Mouse (Mus musculus): ENCODE results near the gene Tradd. TPM values are rescaled to one million over a fixed set of nuclear protein-coding genes. Genes with fewer than 3 reads are reported as not detected.

Tradd gene
- polyA plus RNA-seq, 1 experiment from 2014 or later: 11.3 TPM

DNA sequence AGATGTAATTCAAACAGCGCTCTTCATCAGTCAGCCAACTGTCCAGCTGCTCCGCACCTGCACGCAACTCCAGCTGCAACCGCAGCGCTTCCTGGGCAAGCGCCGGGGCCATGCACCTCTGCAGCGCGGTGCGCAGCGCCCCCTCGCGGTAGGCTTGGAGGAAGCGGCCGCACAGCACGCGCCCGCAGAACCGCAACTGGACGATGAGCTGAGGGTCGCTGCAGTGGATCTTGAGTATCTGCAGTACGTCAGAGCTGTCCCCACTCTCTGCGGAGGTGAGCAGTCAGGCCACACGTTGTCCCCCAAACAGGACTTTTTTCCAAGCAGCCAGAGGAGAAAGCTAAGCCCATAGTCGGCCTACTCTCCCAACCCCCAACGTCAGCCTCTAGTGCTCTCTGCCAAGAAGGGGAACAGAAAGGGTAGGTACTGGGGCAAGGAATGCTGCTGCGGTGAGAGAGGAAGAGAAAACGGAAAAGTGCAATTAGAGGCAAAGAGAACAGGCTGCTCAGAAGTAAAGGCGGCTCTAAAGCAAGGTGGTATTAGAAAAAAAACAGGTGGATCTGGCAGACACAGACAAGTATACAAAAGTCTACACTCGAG, 4.6 kb downstream of the Tradd start:
- ATAC-seq (ENCODE audit: low FRiP score) (peak; percentile 62), DNase-seq (ENCODE audit: low spot score, missing footprints) (peak; percentile 98)
- no peaks in the 10 kb centered on the region; the same call in 1 of the 2 replicates for H3K9me3 ChIP-seq (ENCODE audit: control insufficient read depth, low read length)
- peak overlapping the region; percentile 67 for H3K4me2 ChIP-seq
- H3K27ac ChIP-seq (ENCODE audit: low read depth, low read length): no peak overlapping the region
- peak overlapping the region; percentile 38 for H3K4me3 ChIP-seq (ENCODE audit: low read depth, low read length)
- no peaks in the 10 kb centered on the region for H3K36me3 ChIP-seq (ENCODE audit: control insufficient read depth, insufficient read depth, low read length)
- H3K4me1 ChIP-seq (ENCODE audit: control insufficient read depth, insufficient read depth, low read length): peaks cover 17% of the 10 kb centered on the region
- WGBS: 4% methylated on average over 30 of the region's 30 CpGs
- H3K27me3 ChIP-seq (ENCODE audit: control insufficient read depth, insufficient read depth, low read length): peaks cover 74% of the 10 kb centered on the region
- peak overlapping the region; percentile 24; the same call in 1 of the 2 replicates for H3K9ac ChIP-seq (ENCODE audit: low read length)

- H3K4me2 ChIP-seq: peak overlapping the region; percentile 67
- no peaks in the 10 kb centered on the region; the same call in 1 of the 2 replicates for H3K9me3 ChIP-seq (ENCODE audit: control insufficient read depth, low read length)
- WGBS: 2% methylated on average over 55 of the region's 55 CpGs
- H3K36me3 ChIP-seq (ENCODE audit: control insufficient read depth, insufficient read depth, low read length): no peaks in the 10 kb centered on the region
- peak; percentile 54 for ATAC-seq (ENCODE audit: low FRiP score)
- peak; percentile 96 for DNase-seq (ENCODE audit: low spot score, missing footprints)
- peaks cover 20% of the 10 kb centered on the region for H3K4me1 ChIP-seq (ENCODE audit: control insufficient read depth, insufficient read depth, low read length)
- H3K27ac ChIP-seq (ENCODE audit: low read depth, low read length): no peak overlapping the region
- peaks cover 67% of the 10 kb centered on the region for H3K27me3 ChIP-seq (ENCODE audit: control insufficient read depth, insufficient read depth, low read length)
- peak overlapping the region; percentile 24; the same call in 1 of the 2 replicates for H3K9ac ChIP-seq (ENCODE audit: low read length)
- peak overlapping the region; percentile 38 for H3K4me3 ChIP-seq (ENCODE audit: low read depth, low read length)
Measured at GRCm38 (mm10) chr8:105258911-105259720, 5.3 kb downstream of the Tradd start.

DNA sequence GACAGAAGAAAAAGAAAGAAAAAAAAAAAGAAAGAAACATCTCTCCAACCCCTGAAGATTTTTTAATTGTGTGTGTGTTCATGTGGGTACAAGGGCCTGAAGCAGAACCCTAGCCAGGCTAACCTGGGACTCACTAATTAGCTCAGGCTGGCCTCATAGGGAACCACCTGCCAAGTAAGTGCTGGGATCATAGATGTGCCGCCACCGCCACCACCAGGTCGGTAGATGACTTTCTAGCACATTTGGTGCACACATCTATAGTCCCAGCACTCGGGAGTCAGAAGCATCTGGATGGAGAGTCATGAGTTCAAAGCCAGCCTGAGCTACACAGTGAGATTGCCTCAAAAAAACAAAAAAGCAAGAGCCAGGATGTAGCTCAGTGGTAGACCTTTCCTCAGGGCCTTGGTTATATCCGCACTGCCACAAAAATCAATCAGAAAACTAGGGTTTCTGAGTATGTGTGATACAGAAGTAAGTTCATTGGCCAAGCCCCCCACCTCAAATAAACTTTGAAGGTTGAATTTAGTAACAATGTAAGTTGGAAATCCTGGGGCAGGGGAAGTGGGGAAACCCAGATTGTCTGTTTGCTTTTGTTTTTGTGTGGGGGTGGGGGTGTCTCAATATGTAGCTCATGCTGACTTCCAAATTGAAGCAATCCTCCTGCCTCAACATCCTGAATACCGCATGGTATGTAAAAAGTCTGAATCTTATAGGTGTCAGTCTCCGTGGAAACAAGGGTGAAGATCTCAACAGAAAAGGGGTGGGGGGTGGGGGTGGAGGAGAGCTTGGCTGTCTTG, 6.9 kb downstream of the Tradd start:
- Histone ChIP-seq H3K4me1 (ENCODE audit: control insufficient read depth, insufficient read depth, low read length) (peaks cover 20% of the 10 kb centered on the region), H3K9me3 (ENCODE audit: control insufficient read depth, low read length) (no peaks in the 10 kb centered on the region), H3K9ac (ENCODE audit: low read length) (no peak overlapping the region), H3K4me2 (no peak overlapping the region), H3K27me3 (ENCODE audit: control insufficient read depth, insufficient read depth, low read length) (peaks cover 54% of the 10 kb centered on the region), H3K27ac (ENCODE audit: low read depth, low read length) (no peak overlapping the region), H3K4me3 (ENCODE audit: low read depth, low read length) (no peak overlapping the region), H3K36me3 (ENCODE audit: control insufficient read depth, insufficient read depth, low read length) (no peaks in the 10 kb centered on the region)
- DNase-seq (ENCODE audit: low spot score, missing footprints) (peak; percentile 57), ATAC-seq (ENCODE audit: low FRiP score) (no peak)
- WGBS: 61% methylated on average over 7 of the region's 7 CpGs

DNA sequence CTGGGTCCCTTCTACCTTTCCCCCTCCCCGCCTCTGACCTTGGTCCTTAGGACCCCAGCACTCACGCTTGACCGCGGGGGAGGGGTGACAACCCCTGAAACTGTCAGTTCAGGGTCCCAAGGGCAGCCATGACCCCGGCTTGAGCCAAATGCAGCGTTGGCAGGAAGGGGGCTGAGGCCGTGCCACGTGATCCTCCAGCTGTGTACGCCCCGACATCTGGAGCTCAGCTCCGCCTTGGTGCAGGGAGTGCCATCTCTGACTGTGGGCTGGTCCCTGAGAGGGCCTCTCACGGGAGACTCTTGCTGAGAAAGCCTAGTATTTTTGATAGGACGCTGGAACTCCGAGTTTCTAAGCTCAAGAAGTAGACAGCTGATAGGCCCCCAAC, 9.5 kb downstream of the Tradd start, which contains the start of gene B3gnt9:
Gene B3gnt9 (minus strand): TSS at position 188 of the 385 bp plus-strand sequence.
- no peaks in the 10 kb centered on the region for H3K9me3 ChIP-seq (ENCODE audit: control insufficient read depth, low read length)
- H3K36me3 ChIP-seq (ENCODE audit: control insufficient read depth, insufficient read depth, low read length): peaks cover 9% of the 10 kb centered on the region; the same call in 1 of the 2 replicates
- peak; percentile 28 for ATAC-seq (ENCODE audit: low FRiP score)
- 2% methylated on average over 14 of the region's 14 CpGs for WGBS
- DNase-seq (ENCODE audit: low spot score, missing footprints): peak; percentile 92
- H3K4me2 ChIP-seq: peak within 1 kb of the TSS; percentile 97
- peak within 1 kb of the TSS; percentile 65 for H3K9ac ChIP-seq (ENCODE audit: low read length)
- peaks cover 39% of the 10 kb centered on the region for H3K27me3 ChIP-seq (ENCODE audit: control insufficient read depth, insufficient read depth, low read length)
- no peak within 1 kb of the TSS for H3K27ac ChIP-seq (ENCODE audit: low read depth, low read length)
- H3K4me3 ChIP-seq (ENCODE audit: low read depth, low read length): peak within 1 kb of the TSS; percentile 51
- H3K4me1 ChIP-seq (ENCODE audit: control insufficient read depth, insufficient read depth, low read length): peaks cover 20% of the 10 kb centered on the region

DNA sequence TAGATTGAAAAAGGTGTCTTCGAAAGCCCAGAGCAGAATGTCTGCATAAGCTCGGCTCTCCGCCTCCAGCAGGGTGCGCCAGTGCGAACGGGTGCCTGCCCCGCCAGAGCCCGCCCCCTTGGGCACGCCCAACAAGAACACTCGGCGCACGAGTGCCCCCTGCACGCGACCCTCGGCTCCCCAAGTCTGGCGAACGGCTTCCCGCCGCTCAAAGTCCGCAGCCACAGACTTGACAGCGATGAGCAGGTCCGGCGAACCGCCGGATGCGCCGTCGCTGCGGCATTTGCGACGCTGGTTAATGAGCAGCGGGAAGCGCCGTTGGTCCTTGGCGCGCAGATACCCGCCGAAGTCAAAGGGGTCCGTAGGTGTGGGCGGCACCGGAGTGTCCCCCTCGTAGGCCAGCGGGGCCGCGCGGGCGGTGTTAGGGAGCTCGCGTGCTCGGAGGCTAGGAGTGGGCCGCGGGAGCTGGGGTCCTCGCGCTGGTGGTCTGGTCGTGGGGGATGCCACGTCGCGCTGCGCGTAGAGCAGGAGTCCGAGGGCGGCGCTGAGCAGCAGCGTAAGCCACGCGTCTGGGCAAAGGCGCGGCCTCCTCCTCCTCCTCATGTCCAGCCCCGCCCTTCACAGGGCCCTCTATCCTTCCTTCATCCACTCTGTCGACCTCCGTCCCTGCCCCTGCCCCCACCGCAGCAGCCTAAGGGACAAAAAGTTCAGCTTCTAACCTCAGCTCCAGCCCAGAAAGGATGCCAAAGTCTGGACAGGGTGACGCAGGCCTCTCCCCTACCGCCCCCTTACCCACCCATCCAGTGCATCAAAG, 10.1 kb downstream of the Tradd start:
- DNase-seq (ENCODE audit: low spot score, missing footprints) (peak; percentile 98), ATAC-seq (ENCODE audit: low FRiP score) (peak; percentile 82)
- under 1% methylated on average over 67 of the region's 74 CpGs for WGBS
- Histone ChIP-seq H3K36me3 (ENCODE audit: control insufficient read depth, insufficient read depth, low read length) (peaks cover 15% of the 10 kb centered on the region), H3K4me3 (ENCODE audit: low read depth, low read length) (peak overlapping the region; percentile 51), H3K9ac (ENCODE audit: low read length) (peak overlapping the region; percentile 65), H3K4me1 (ENCODE audit: control insufficient read depth, insufficient read depth, low read length) (peaks cover 16% of the 10 kb centered on the region), H3K4me2 (peak overlapping the region; percentile 97), H3K27ac (ENCODE audit: low read depth, low read length) (no peak overlapping the region), H3K27me3 (ENCODE audit: control insufficient read depth, insufficient read depth, low read length) (peaks cover 33% of the 10 kb centered on the region), H3K9me3 (ENCODE audit: control insufficient read depth, low read length) (no peaks in the 10 kb centered on the region)

GRCm38 (mm10) chr8:105253766-105254151, 10.7 kb downstream of the Tradd start:
- Histone ChIP-seq H3K27ac (ENCODE audit: low read depth, low read length) (no peak overlapping the region), H3K9me3 (ENCODE audit: control insufficient read depth, low read length) (no peaks in the 10 kb centered on the region), H3K9ac (ENCODE audit: low read length) (0 out of 2 replicates have a peak overlapping the region, but pooled peaks have one; percentile 16), H3K4me1 (ENCODE audit: control insufficient read depth, insufficient read depth, low read length) (peaks cover 10% of the 10 kb centered on the region), H3K36me3 (ENCODE audit: control insufficient read depth, insufficient read depth, low read length) (peaks cover 20% of the 10 kb centered on the region), H3K4me3 (ENCODE audit: low read depth, low read length) (peak overlapping the region; percentile 51; the same call in 1 of the 2 replicates), H3K4me2 (peak overlapping the region; percentile 97), H3K27me3 (ENCODE audit: control insufficient read depth, insufficient read depth, low read length) (peaks cover 27% of the 10 kb centered on the region)
- DNase-seq (ENCODE audit: low spot score, missing footprints) (no peak), ATAC-seq (ENCODE audit: low FRiP score) (peak; percentile 38)
- WGBS: 29% methylated on average over 20 of the region's 20 CpGs

GRCm38 (mm10) chr8:105252680-105253537, 11.5 kb downstream of the Tradd start:
- 90% methylated on average over 10 of the region's 10 CpGs for WGBS
- Histone ChIP-seq H3K27ac (ENCODE audit: low read depth, low read length) (no peak overlapping the region), H3K9ac (ENCODE audit: low read length) (no peak overlapping the region), H3K4me3 (ENCODE audit: low read depth, low read length) (no peak overlapping the region), H3K4me1 (ENCODE audit: control insufficient read depth, insufficient read depth, low read length) (peaks cover 7% of the 10 kb centered on the region; the same call in 1 of the 2 replicates), H3K36me3 (ENCODE audit: control insufficient read depth, insufficient read depth, low read length) (peaks cover 20% of the 10 kb centered on the region), H3K4me2 (no peak overlapping the region), H3K27me3 (ENCODE audit: control insufficient read depth, insufficient read depth, low read length) (peaks cover 19% of the 10 kb centered on the region), H3K9me3 (ENCODE audit: control insufficient read depth, low read length) (no peaks in the 10 kb centered on the region)
- ATAC-seq (ENCODE audit: low FRiP score) (no peak), DNase-seq (ENCODE audit: low spot score, missing footprints) (peak; percentile 75)
